Mouse (Mus musculus) ES-E14 (cell line): Measurements from ENCODE around the gene Kif22.
A peak's percentile ranks its signal among the peaks of the same experiment; 100 is the strongest.

Source experiments
- CHD2 ChIP-seq: IDR thresholded peaks from 2 replicates; pipeline ENCODE4 v1.6.1; 2014; ENCODE audit warnings: mild to moderate bottlenecking, low read depth, low read length, inconsistent platforms
- HCFC1 ChIP-seq: IDR thresholded peaks from 2 replicates; pipeline ENCODE4 v1.6.1; 2012; ENCODE audit warnings: low read length, inconsistent platforms, borderline replicate concordance; ENCODE audit not compliant: insufficient read depth
- MAFK ChIP-seq: IDR thresholded peaks from 2 replicates; pipeline ENCODE4 v1.6.1; 2014; ENCODE audit warnings: mild to moderate bottlenecking, low read depth, low read length, inconsistent platforms; ENCODE audit not compliant: insufficient read depth
- ZC3H11A ChIP-seq: IDR thresholded peaks from 2 replicates; pipeline ENCODE4 v1.6.1; 2012; ENCODE audit warnings: low read depth, mild to moderate bottlenecking, inconsistent platforms, low read length, borderline replicate concordance
- ZNF384 ChIP-seq: IDR thresholded peaks from 2 replicates; pipeline ENCODE4 v1.6.1; 2012; ENCODE audit warnings: low read depth, low read length, inconsistent platforms

- peak; percentile 86 for TF ChIP-seq MAFK
- no peak for TF ChIP-seq HCFC1
- no peak for TF ChIP-seq ZC3H11A
- TF ChIP-seq CHD2: no peak
- TF ChIP-seq ZNF384: no peak
These were observed 33.8 kb downstream of the Kif22 start for GRCm38 (mm10) chr7:127008239-127009019.
